Mouse (Mus musculus): ENCODE results near the gene Selenom.

Gene Selenom

GRCm38 (mm10) chr11:3513291-3513690 is 1.2 kb upstream of the Selenom start:
- no peak for DNase-seq (ENCODE audit: extremely low read depth, low read depth, low spot score)

- DNase-seq (ENCODE audit: extremely low read depth, low read depth, low spot score) = no peak
These were observed 732 bp downstream of the Selenom start for GRCm38 (mm10) chr11:3515216-3515615.

GRCm38 (mm10) chr11:3515637-3516036 is 1.2 kb downstream of the Selenom start:
- DNase-seq (ENCODE audit: extremely low read depth, low read depth, low spot score) = no peak

GRCm38 (mm10) chr11:3516121-3516520 is 1.6 kb downstream of the Selenom start:
- no peak for DNase-seq (ENCODE audit: extremely low read depth, low read depth, low spot score)

- DNase-seq (ENCODE audit: extremely low read depth, low read depth, low spot score) = no peak
These were observed 2.7 kb downstream of the Selenom start for GRCm38 (mm10) chr11:3516859-3517845.

- DNase-seq (ENCODE audit: extremely low read depth, low read depth, low spot score) = no peak
These were observed 3.6 kb downstream of the Selenom start for GRCm38 (mm10) chr11:3517846-3518732.

GRCm38 (mm10) chr11:3519051-3519726 is 4.7 kb downstream of the Selenom start:
- DNase-seq (ENCODE audit: extremely low read depth, low read depth, low spot score) = no peak

GRCm38 (mm10) chr11:3519756-3520398 is 5.4 kb downstream of the Selenom start:
- DNase-seq (ENCODE audit: extremely low read depth, low read depth, low spot score) = no peak

GRCm38 (mm10) chr11:3520919-3521318 is 6.4 kb downstream of the Selenom start:
- no peak for DNase-seq (ENCODE audit: extremely low read depth, low read depth, low spot score)

GRCm38 (mm10) chr11:3521339-3522224 is 7.1 kb downstream of the Selenom start:
- no peak for DNase-seq (ENCODE audit: extremely low read depth, low read depth, low spot score)

GRCm38 (mm10) chr11:3522285-3523000 is 8.0 kb downstream of the Selenom start:
- no peak for DNase-seq (ENCODE audit: extremely low read depth, low read depth, low spot score)

- DNase-seq (ENCODE audit: extremely low read depth, low read depth, low spot score) = no peak
These were observed 9.5 kb downstream of the Selenom start for GRCm38 (mm10) chr11:3523840-3524582.

- no peak for DNase-seq (ENCODE audit: extremely low read depth, low read depth, low spot score)
These were observed 11.1 kb downstream of the Selenom start for GRCm38 (mm10) chr11:3525560-3525959.

GRCm38 (mm10) chr11:3526207-3526606 is 11.7 kb downstream of the Selenom start:
- DNase-seq (ENCODE audit: extremely low read depth, low read depth, low spot score) = no peak

- DNase-seq (ENCODE audit: extremely low read depth, low read depth, low spot score) = no peak
These were observed 12.7 kb downstream of the Selenom start for GRCm38 (mm10) chr11:3526979-3527738.

- DNase-seq (ENCODE audit: extremely low read depth, low read depth, low spot score) = no peak
These were observed 13.3 kb downstream of the Selenom start for GRCm38 (mm10) chr11:3527766-3528165.

- no peak for DNase-seq (ENCODE audit: extremely low read depth, low read depth, low spot score)
These were observed 13.7 kb downstream of the Selenom start for GRCm38 (mm10) chr11:3528208-3528607.

Data from fat pad, adult 2 months (tissue).